Mouse (Mus musculus) liver, postnatal 0 days (tissue): Measurements from ENCODE around the gene Chst11. TPM values are rescaled to one million over a fixed set of nuclear protein-coding genes. Genes with fewer than 3 reads are reported as not detected.
A peak's percentile ranks its signal among the peaks of the same experiment; 100 is the strongest.

Experiments
- ATAC-seq: fragments of 200-750 bp; cut with Nextera tagmentation; 2 replicates; pipeline ENCODE4 v1.8.0; 2017; ENCODE audit warnings: mild to moderate bottlenecking, moderate library complexity
- DNase-seq: peaks from one replicate; pipeline ENCODE4 v3.0.0-alpha.2; 2016
- H3K27ac ChIP-seq: fragments of 300-500 bp; sonication (generic); 2 replicates; pipeline ENCODE4 v1.5.1; 2014; ENCODE audit warnings: antibody characterized with exemption, moderate library complexity, mild to moderate bottlenecking, low read depth
- H3K27me3 ChIP-seq: fragments of 300-500 bp; sonication (generic); 2 replicates; pipeline ENCODE4 v1.6.1; 2014; ENCODE audit warnings: low read length, control low read depth, mixed read lengths; ENCODE audit not compliant: insufficient read depth
- H3K36me3 ChIP-seq: fragments of 300-500 bp; sonication (generic); replicated peaks from 2 replicates; pipeline ENCODE4 v1.6.1; 2014; ENCODE audit warnings: mild to moderate bottlenecking, control low read depth, low read length, moderate library complexity, mixed read lengths; ENCODE audit not compliant: insufficient read depth
- H3K4me1 ChIP-seq: fragments of 300-500 bp; sonication (generic); 2 replicates; pipeline ENCODE4 v1.6.1; 2014; ENCODE audit warnings: antibody characterized with exemption, mild to moderate bottlenecking, control low read depth; ENCODE audit not compliant: insufficient read depth
- H3K4me2 ChIP-seq: fragments of 300-500 bp; sonication (generic); 2 replicates; pipeline ENCODE4 v1.6.1; 2014; ENCODE audit warnings: low read depth, mild to moderate bottlenecking, low read length, moderate library complexity, mixed read lengths
- H3K4me3 ChIP-seq: fragments of 300-500 bp; sonication (generic); 2 replicates; pipeline ENCODE4 v1.5.1; 2014; ENCODE audit warnings: low read depth, low read length
- H3K9ac ChIP-seq: fragments of 300-500 bp; sonication (generic); replicated peaks from 2 replicates; pipeline ENCODE4 v1.6.1; 2014; ENCODE audit warnings: mild to moderate bottlenecking, moderate library complexity
- H3K9me3 ChIP-seq: fragments of 300-500 bp; sonication (generic); 2 replicates; pipeline ENCODE4 v1.6.1; 2016; ENCODE audit warnings: mild to moderate bottlenecking, control low read depth, low read length, mixed read lengths
- CTCF ChIP-seq: sonication (generic); IDR thresholded peaks from 2 replicates; pipeline ENCODE4 v1.5.1; 2016; ENCODE audit warnings: antibody characterized with exemption, low read depth
- EP300 ChIP-seq: IDR thresholded peaks from 2 replicates; pipeline ENCODE4 v1.6.1; 2016; ENCODE audit warnings: antibody characterized with exemption, low read depth, mild to moderate bottlenecking
- WGBS: fragments of 180-500 bp; shearing (Covaris S2); extraction: QIAGEN DNeasy Blood & Tissue Kit; methylation state at CpG from one replicate; pipeline ENCODE4 v1.1.7; 2014; ENCODE audit not compliant: insufficient replicate concordance; 5-methylcytosine and 5-hydroxymethylcytosine counted together
- polyA plus RNA-seq: library from polyadenylated mRNA; unstranded; fragments of >200 nt; fragmentation: Nextera tagmentation; extraction: Ambion mirVana; gene quantifications from 2 replicates; pipeline ENCODE4 v1.2.1, GENCODE M21; 2015

The Chst11 gene
- polyA plus RNA-seq, 1 experiment from 2014 or later = 0.40 TPM

DNA sequence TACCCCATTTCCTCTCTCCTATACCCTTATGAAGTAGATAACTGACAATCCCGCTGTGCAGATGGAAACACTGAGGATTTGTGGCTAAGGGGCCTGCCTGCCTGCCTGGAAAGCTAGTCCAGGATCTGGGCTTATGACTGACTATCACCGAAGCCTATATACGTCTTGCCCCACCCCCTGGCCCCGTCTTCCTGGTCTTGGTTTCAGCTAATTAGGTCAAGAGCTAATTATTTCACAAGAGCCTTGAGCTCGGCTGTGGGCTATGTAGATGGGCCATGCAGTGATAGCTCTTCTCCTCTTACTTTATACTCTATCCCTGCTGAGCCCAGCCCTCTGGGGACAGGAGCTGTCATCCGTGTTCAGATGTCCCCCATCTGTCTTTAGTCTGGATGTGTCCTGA is 12.2 kb downstream of the Chst11 start:
- no peaks in the 10 kb centered on the region for H3K36me3 ChIP-seq
- H3K27me3 ChIP-seq = no peaks in the 10 kb centered on the region
- no peak for TF ChIP-seq EP300
- TF ChIP-seq CTCF = no peak
- H3K27ac ChIP-seq = no peak overlapping the region
- no peak for DNase-seq
- 75% methylated on average over 6 of the region's 6 CpGs for WGBS
- peaks cover 20% of the 10 kb centered on the region for H3K4me1 ChIP-seq
- no peak for ATAC-seq
- H3K4me2 ChIP-seq = no peak overlapping the region
- no peak overlapping the region for H3K4me3 ChIP-seq
- no peaks in the 10 kb centered on the region for H3K9me3 ChIP-seq
- H3K9ac ChIP-seq = no peak overlapping the region

DNA sequence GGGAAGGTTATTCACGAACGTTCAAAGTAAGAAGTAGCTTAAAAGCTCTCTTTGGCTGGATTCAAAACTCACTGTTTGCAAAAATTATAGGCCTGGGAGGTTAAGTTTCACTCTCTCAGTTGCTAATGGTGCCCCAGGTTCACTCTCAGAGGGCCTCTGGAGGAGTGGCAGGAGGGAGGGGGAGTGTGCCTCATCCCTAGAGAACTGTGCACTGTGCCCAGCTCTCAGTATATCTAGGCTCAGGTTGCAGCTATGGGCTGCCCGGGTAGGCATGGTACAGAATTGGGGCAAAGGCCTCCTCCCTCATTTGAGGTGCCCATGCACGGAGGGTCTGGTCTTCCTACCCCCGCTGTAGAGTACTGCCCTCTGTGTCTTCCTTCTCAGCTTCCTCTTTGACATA is 14.9 kb downstream of the Chst11 start:
- no peaks in the 10 kb centered on the region for H3K36me3 ChIP-seq
- no peak for TF ChIP-seq CTCF
- TF ChIP-seq EP300 = no peak
- DNase-seq (no peak), ATAC-seq (no peak)
- H3K9me3 ChIP-seq = no peaks in the 10 kb centered on the region
- H3K27me3 ChIP-seq = no peaks in the 10 kb centered on the region
- H3K4me3 ChIP-seq = no peak overlapping the region
- H3K27ac ChIP-seq = no peak overlapping the region
- H3K4me2 ChIP-seq = no peak overlapping the region
- 72% methylated on average over 5 of the region's 5 CpGs for WGBS
- no peak overlapping the region for H3K9ac ChIP-seq
- H3K4me1 ChIP-seq = peaks cover 19% of the 10 kb centered on the region

DNA sequence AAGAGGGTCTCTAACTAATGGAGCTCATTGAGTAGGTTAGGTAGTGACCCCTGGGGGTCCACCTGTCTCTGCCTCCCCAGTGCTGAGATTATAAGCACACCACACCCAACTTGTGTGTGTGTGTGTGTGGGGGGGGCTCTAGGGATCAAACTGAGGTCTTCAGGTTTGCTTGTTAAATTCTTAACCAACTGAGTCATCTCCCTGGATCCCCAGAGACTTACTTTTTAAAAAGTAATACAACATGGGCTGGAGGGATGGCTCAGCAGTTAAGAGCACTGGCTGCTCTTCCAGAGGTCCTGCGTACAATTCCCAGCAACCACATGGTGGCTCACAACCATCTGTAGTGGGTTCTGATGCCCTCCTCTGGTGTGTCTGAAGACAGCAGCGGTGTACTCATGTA is 15.4 kb downstream of the Chst11 start:
- no peak overlapping the region for H3K4me2 ChIP-seq
- no peak for DNase-seq
- H3K4me1 ChIP-seq = peaks cover 25% of the 10 kb centered on the region
- no peaks in the 10 kb centered on the region for H3K9me3 ChIP-seq
- ATAC-seq = no peak
- no peak overlapping the region for H3K4me3 ChIP-seq
- H3K27ac ChIP-seq = no peak overlapping the region
- WGBS = 96% methylated on average over 2 of the region's 2 CpGs
- no peak overlapping the region for H3K9ac ChIP-seq
- no peaks in the 10 kb centered on the region for H3K27me3 ChIP-seq
- TF ChIP-seq CTCF = no peak
- no peak for TF ChIP-seq EP300
- H3K36me3 ChIP-seq = no peaks in the 10 kb centered on the region

DNA sequence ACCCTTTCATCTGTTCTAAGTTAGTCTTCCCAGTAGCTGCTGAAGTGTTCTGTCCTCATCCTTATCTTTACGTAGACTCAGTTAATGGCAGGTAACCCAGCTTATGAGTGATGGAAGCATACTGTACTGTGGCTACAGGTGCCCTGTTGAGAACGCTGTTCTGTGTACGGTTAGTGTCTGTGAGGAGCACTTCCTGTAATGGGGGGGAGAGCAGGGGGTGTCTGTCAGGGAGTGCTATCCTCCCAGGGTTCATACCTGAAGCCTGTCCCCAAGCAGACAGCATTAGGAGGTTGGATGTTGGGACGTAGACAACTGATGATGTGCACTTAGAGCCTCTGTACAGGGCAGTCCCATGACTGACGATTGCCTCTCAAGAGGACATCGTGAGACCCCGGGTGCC is 18.6 kb downstream of the Chst11 start:
- peak overlapping the region; percentile 16; the same call in 1 of the 2 replicates for H3K27ac ChIP-seq
- DNase-seq (no peak), ATAC-seq (no peak)
- H3K9me3 ChIP-seq = peaks cover 6% of the 10 kb centered on the region; the same call in 1 of the 2 replicates
- H3K36me3 ChIP-seq = no peaks in the 10 kb centered on the region
- no peak overlapping the region for H3K9ac ChIP-seq
- WGBS = 61% methylated on average over 7 of the region's 7 CpGs
- peaks cover 24% of the 10 kb centered on the region for H3K4me1 ChIP-seq
- no peaks in the 10 kb centered on the region for H3K27me3 ChIP-seq
- peak overlapping the region; percentile 46; the same call in 1 of the 2 replicates for H3K4me2 ChIP-seq
- TF ChIP-seq CTCF = no peak
- TF ChIP-seq EP300 = no peak
- no peak overlapping the region for H3K4me3 ChIP-seq

DNA sequence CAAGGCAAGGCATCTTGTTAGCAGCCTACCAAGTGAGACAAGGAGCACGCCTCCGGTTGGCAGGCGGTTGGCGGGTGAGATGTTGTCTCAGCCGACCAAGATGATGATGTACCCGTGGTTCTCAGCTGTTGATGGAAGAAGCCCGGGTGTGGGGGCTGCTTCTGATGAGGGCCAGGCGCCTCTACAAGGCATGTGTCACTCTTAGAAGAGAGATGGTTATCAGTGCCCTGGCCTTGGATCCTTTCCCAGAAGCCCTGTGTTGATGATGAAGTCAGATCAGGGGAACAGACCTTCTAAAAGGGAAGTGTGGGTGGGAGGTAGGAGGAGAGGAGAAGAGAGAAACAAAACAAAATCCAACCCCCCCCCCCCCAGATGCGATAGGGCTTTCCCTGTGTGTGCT is 19.1 kb downstream of the Chst11 start:
- ATAC-seq = peak; percentile 46; the same call in 1 of the 2 replicates
- Histone ChIP-seq H3K4me2 (peak overlapping the region; percentile 46), H3K9me3 (peaks cover 6% of the 10 kb centered on the region; the same call in 1 of the 2 replicates), H3K36me3 (no peaks in the 10 kb centered on the region), H3K4me1 (peaks cover 26% of the 10 kb centered on the region), H3K9ac (0 out of 2 replicates have a peak overlapping the region, but pooled peaks have one; percentile 7), H3K4me3 (no peak overlapping the region), H3K27ac (peak overlapping the region; percentile 57; the same call in 1 of the 2 replicates), H3K27me3 (no peaks in the 10 kb centered on the region)
- WGBS = 25% methylated on average over 9 of the region's 9 CpGs
- DNase-seq = no peak
- no peak for TF ChIP-seq CTCF
- TF ChIP-seq EP300 = no peak

DNA sequence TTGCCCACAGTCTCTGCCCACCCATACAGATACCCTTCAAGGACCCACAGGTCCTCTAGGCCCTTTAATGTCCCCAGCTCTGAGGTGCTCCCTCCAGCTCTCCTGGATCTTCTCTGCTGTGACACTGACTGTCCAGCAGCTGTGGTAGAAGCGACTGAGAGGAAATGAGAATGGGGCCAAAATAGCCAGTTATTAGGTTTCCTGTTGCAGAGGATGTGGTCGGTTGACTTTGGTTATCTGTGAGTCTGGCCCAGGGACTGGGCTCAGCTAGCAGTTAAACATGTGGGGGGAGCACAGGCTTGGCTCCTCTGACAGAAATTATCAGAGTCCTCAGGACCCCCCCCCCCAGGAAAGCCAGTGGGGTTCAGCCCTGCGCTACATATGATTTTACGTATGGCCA is 19.7 kb downstream of the Chst11 start:
- H3K4me2 ChIP-seq = peak overlapping the region; percentile 46
- peaks cover 6% of the 10 kb centered on the region; the same call in 1 of the 2 replicates for H3K9me3 ChIP-seq
- H3K27me3 ChIP-seq = no peaks in the 10 kb centered on the region
- WGBS = 32% methylated on average over 4 of the region's 4 CpGs
- peak; percentile 70 for ATAC-seq
- peak overlapping the region; percentile 57; the same call in 1 of the 2 replicates for H3K27ac ChIP-seq
- peaks cover 26% of the 10 kb centered on the region for H3K4me1 ChIP-seq
- no peaks in the 10 kb centered on the region for H3K36me3 ChIP-seq
- H3K9ac ChIP-seq = no peak overlapping the region; the same call in 1 of the 2 replicates
- DNase-seq = no peak
- no peak overlapping the region for H3K4me3 ChIP-seq
- TF ChIP-seq EP300 (no peak; the same call in 1 of the 2 replicates), CTCF (no peak)
